Mouse (Mus musculus): Measurements from ENCODE around the gene P2ry1. TPM values are rescaled to one million over a fixed set of nuclear protein-coding genes. Genes with fewer than 3 reads are reported as not detected.

Gene P2ry1
- total RNA-seq (2023), result 1 to 10 TPM; 1.1 to 1.8 TPM

DNA sequence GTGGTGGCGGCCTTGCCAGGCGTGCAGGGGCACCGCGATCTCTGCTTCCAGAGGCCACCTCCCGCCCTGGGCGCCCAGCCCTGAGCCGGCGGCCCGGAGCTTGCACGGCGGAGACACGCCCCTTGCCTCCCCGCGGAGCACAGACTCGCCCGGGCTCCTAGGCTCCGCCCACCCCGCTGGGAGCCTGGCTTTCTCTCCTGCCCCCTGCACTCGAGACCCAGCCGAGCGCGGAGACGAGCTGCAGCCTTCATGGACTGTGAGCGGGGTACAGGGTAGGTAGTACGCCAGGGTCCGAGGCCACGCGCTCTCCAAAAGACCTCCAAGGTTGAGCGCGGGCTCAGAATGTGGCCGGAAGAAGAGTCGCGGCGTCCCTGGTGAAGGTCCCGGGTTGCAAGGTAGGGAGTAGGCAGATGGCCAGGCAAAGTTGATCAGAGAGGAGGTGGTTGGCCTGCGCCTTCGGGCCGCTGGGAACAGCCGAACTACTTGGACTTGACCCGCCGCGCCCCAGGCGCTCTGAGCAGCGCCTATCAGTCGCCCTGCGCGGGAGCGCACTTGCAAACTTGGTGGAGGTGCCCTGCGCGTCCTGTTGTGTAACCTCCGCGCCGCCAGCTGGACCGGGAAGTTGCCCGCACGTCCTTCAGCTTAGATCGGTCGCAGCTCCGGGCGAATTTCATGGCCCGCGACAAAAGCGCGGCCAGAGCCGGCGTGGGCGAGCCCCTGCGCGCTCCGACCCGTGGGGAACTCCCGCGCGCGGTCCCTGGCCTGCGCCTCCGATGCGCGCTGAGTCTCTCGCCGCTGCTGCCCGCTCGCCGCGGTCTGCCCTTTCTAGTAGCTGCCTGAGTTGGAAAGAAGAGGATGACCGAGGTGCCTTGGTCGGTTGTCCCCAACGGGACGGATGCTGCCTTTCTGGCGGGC is at the start of gene P2ry1:
TSS of gene P2ry1 (plus strand) at position 209 of the 915 bp plus-strand sequence.

Measured in T-cell, adult 66 days (primary cell).